Mouse (Mus musculus) heart, adult 2 months (tissue): Measurements from ENCODE around the gene Rhbdf2.
"Not testable (repeated sequence)": the region's sequence is repeated elsewhere in the genome, so short reads cannot be mapped to it uniquely, and the experiment has no call there.

Experiments used
- CTCF ChIP-seq: fragments of 200-600 bp; IDR thresholded peaks from 2 replicates; pipeline ENCODE4 v1.8.1; 2022; ENCODE audit warnings: antibody characterized with exemption, mild to moderate bottlenecking, moderate library complexity
- EP300 ChIP-seq: fragments of 200-500 bp; IDR thresholded peaks from 2 replicates; pipeline ENCODE4 v1.6.1; 2011; ENCODE audit warnings: low read depth, low read length, control low read depth; ENCODE audit not compliant: insufficient read depth

DNA sequence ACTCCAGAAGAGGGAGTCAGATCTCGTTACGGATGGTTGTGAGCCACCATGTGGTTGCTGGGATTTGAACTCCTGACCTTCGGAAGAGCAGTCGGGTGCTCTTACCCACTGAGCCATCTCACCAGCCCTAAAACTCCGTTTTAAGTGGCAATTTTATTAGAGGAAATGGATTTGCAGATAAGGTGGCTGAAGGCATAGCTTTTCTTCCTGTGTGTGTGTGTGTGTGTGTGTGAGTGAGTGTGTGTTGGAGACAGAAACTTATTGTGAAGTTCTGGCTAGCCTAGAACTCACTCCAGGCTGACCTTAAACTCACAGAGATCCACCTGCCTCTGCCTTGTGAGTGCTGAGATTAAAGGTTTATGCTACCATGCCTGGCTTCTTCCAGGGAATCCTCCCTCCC lies 40.2 kb upstream of the Rhbdf2 start:
- TF ChIP-seq EP300, CTCF: not testable (repeated sequence)
